Mouse (Mus musculus): ENCODE measurements around the gene Nacc2. TPM values are rescaled to one million over a fixed set of nuclear protein-coding genes. Genes with fewer than 3 reads are reported as not detected.
A peak's percentile ranks its signal among the peaks of the same experiment; 100 is the strongest.

Nacc2 gene
- total RNA-seq, 2 experiments from 2014 or later = 23.4 to 25.3 TPM

- intact Hi-C loops (cut with DNase I) = no loop called here
These were observed 16.8 kb downstream of the Nacc2 start for GRCm38 (mm10) chr2:26106233-26106632.

GRCm38 (mm10) chr2:26100296-26100695 lies 22.7 kb downstream of the Nacc2 start:
- intact Hi-C loops (cut with DNase I) = no loop called here
- no peak for DNase-seq

More at GRCm38 (mm10) chr2:26106233-26106632, 16.8 kb downstream of the Nacc2 start:
- DNase-seq = no peak

- intact Hi-C loops (cut with DNase I) = no loop called here
These were observed 23.2 kb downstream of the Nacc2 start for GRCm38 (mm10) chr2:26099851-26100250.

GRCm38 (mm10) chr2:26099260-26099659 lies 23.8 kb downstream of the Nacc2 start:
- intact Hi-C loops (cut with DNase I) = no loop called here

More at GRCm38 (mm10) chr2:26099851-26100250, 23.2 kb downstream of the Nacc2 start:
- no peak for DNase-seq

GRCm38 (mm10) chr2:26093897-26094296 lies 29.1 kb downstream of the Nacc2 start:
- intact Hi-C loops (cut with DNase I) = no loop called here
- DNase-seq = no peak

More at GRCm38 (mm10) chr2:26099260-26099659, 23.8 kb downstream of the Nacc2 start:
- DNase-seq = no peak

- peak; percentile 18 to 21 for DNase-seq
- intact Hi-C loops (cut with DNase I) = no loop called here
These were observed 31.1 kb downstream of the Nacc2 start for GRCm38 (mm10) chr2:26091771-26092393.

GRCm38 (mm10) chr2:26090876-26091770 lies 31.9 kb downstream of the Nacc2 start:
- intact Hi-C loops (cut with DNase I) = no loop called here
- DNase-seq = no peak

- DNase-seq = no peak
- intact Hi-C loops (cut with DNase I) = no loop called here
These were observed 34.0 kb downstream of the Nacc2 start for GRCm38 (mm10) chr2:26089005-26089404.

GRCm38 (mm10) chr2:26086926-26087600 lies 36.0 kb downstream of the Nacc2 start:
- intact Hi-C loops (cut with DNase I) = no loop called here
- peak in 1 of 2 experiments; percentile 19 for DNase-seq

GRCm38 (mm10) chr2:26086505-26086904 lies 36.5 kb downstream of the Nacc2 start:
- intact Hi-C loops (cut with DNase I) = no loop called here
- no peak for DNase-seq

- intact Hi-C loops (cut with DNase I) = no loop called here
- DNase-seq = no peak
These were observed 40.1 kb downstream of the Nacc2 start for GRCm38 (mm10) chr2:26082883-26083282.

GRCm38 (mm10) chr2:26080830-26081229 lies 42.2 kb downstream of the Nacc2 start:
- intact Hi-C loops (cut with DNase I) = no loop called here
- no peak for DNase-seq

GRCm38 (mm10) chr2:26079409-26079808 lies 43.6 kb downstream of the Nacc2 start:
- intact Hi-C loops (cut with DNase I) = no loop called here
- no peak for DNase-seq

- intact Hi-C loops (cut with DNase I) = no loop called here
- DNase-seq = no peak
These were observed 46.0 kb downstream of the Nacc2 start for GRCm38 (mm10) chr2:26077068-26077467.

GRCm38 (mm10) chr2:26076121-26076520 lies 46.9 kb downstream of the Nacc2 start:
- intact Hi-C loops (cut with DNase I) = no loop called here
- no peak for DNase-seq

- intact Hi-C loops (cut with DNase I) = no loop called here
These were observed 48.5 kb downstream of the Nacc2 start for GRCm38 (mm10) chr2:26074551-26074950.

GRCm38 (mm10) chr2:26068592-26068991 lies 54.4 kb downstream of the Nacc2 start:
- intact Hi-C loops (cut with DNase I) = no loop called here
- no peak for DNase-seq

More at GRCm38 (mm10) chr2:26074551-26074950, 48.5 kb downstream of the Nacc2 start:
- DNase-seq = no peak

GRCm38 (mm10) chr2:26068175-26068574 lies 54.8 kb downstream of the Nacc2 start:
- no peak for DNase-seq
- intact Hi-C loops (cut with DNase I) = no loop called here

GRCm38 (mm10) chr2:26066527-26066926 lies 56.5 kb downstream of the Nacc2 start:
- intact Hi-C loops (cut with DNase I) = no loop called here
- no peak for DNase-seq

- DNase-seq = no peak
- intact Hi-C loops (cut with DNase I) = no loop called here
These were observed 60.1 kb downstream of the Nacc2 start for GRCm38 (mm10) chr2:26062742-26063427.

GRCm38 (mm10) chr2:26062241-26062640 lies 60.8 kb downstream of the Nacc2 start:
- intact Hi-C loops (cut with DNase I) = no loop called here
- DNase-seq = no peak
